In genomic region chr13:44235236-44235635, GRCm38 (mm10) we compare ENCODE assay signal across 10 mouse cellular contexts.
"Had no signal": no experiment of that assay in that cellular context is flagged by ENCODE, and none has a peak within 500 bp of the region (broad histone marks: within the 10 kb centered on the region; RNA-seq: fewer than 3 reads in every experiment).

No protein-coding gene starts in this region.

- H3K9ac ChIP-seq: limb, embryonic 13.5 days; liver, embryonic 14.5 days; midbrain, embryonic 12.5 days; stomach, embryonic 15.5 days had no signal

- ATAC-seq: hindbrain, postnatal 0 days; midbrain, embryonic 16.5 days had no signal

- H3K4me3 ChIP-seq: limb, embryonic 13.5 days; midbrain, embryonic 12.5 days; stomach, embryonic 15.5 days had no signal

- DNase-seq: kidney, adult 11 months; kidney, adult 9 months; lung, adult 18-20 months had no signal

- H3K27ac ChIP-seq: hindbrain, postnatal 0 days; kidney, postnatal 0 days; limb, embryonic 13.5 days; liver, embryonic 14.5 days; midbrain, embryonic 12.5 days; stomach, embryonic 15.5 days had no signal

- H3K9me3 ChIP-seq: limb, embryonic 13.5 days; midbrain, embryonic 12.5 days; stomach, embryonic 15.5 days had no signal

- H3K27me3 ChIP-seq: limb, embryonic 13.5 days; stomach, embryonic 15.5 days had no signal

- H3K4me2 ChIP-seq: limb, embryonic 13.5 days; midbrain, embryonic 12.5 days; stomach, embryonic 15.5 days had no signal

- H3K36me3 ChIP-seq: limb, embryonic 13.5 days; midbrain, embryonic 12.5 days; stomach, embryonic 15.5 days had no signal
